Comparison of ENCODE assay signal across 26 mouse cellular contexts in genomic region chr12:106890319-106890718, GRCm38 (mm10).
DNase-seq lines count a peak whose midpoint lies in the region; ATAC-seq lines count a peak whose summit lies in the region.
"Had no signal": no experiment of that assay in that cellular context is flagged by ENCODE, and none has a peak within 500 bp of the region (broad histone marks: within the 10 kb centered on the region; RNA-seq: fewer than 3 reads in every experiment).

No protein-coding gene starts in this region.

- H3K4me2 ChIP-seq in embryonic facial prominence, embryonic 14.5 days (ENCODE audit: low read depth, low read length), result no peak overlapping the region
- H3K4me2 ChIP-seq: heart, embryonic 13.5 days; hindbrain, embryonic 14.5 days; limb, embryonic 12.5 days; liver, embryonic 15.5 days; lung, embryonic 14.5 days had no signal

- H3K27me3 ChIP-seq in embryonic facial prominence, embryonic 14.5 days (replicated peaks; ENCODE audit: control insufficient read depth, insufficient read depth, low read length), result no peaks in the 10 kb centered on the region
- H3K27me3 ChIP-seq: heart, embryonic 13.5 days; limb, embryonic 12.5 days; liver, embryonic 15.5 days had no signal

- H3K36me3 ChIP-seq in embryonic facial prominence, embryonic 14.5 days (ENCODE audit: control insufficient read depth, insufficient read depth, low read length), result no peaks in the 10 kb centered on the region
- H3K36me3 ChIP-seq: heart, embryonic 13.5 days; limb, embryonic 12.5 days; liver, embryonic 15.5 days had no signal

- no peak for ATAC-seq in embryonic facial prominence, embryonic 14.5 days (ENCODE audit: low read depth)
- ATAC-seq: forebrain, postnatal 0 days; intestine, postnatal 0 days; midbrain, embryonic 16.5 days had no signal

- no peaks in the 10 kb centered on the region for H3K9me3 ChIP-seq in embryonic facial prominence, embryonic 14.5 days (ENCODE audit: control insufficient read depth, low read length)
- H3K9me3 ChIP-seq: heart, embryonic 13.5 days; limb, embryonic 12.5 days; liver, embryonic 15.5 days had no signal

- peak; percentile 13 to 58 for DNase-seq in frontal cortex, adult 2 months (ENCODE audit: extremely low spot score in 1 of 2, low spot score in 1 of 2)
- DNase-seq in frontal cortex, postnatal 25 days (ENCODE audit: low spot score in 2 of 2), result no peak
- DNase-seq in right cerebral cortex, adult 18-20 months, result peak; percentile 60
- DNase-seq in right cerebral cortex, postnatal 10 days (ENCODE audit: low spot score in 2 of 2), result no peak
- DNase-seq in embryonic facial prominence, embryonic 14.5 days (ENCODE audit: low spot score), result no peak
- DNase-seq in telencephalon, adult 2 months (ENCODE audit: low read depth, low spot score), result peak; percentile 36
- DNase-seq in adrenal gland, adult (ENCODE audit: inconsistent age in 2 of 2, low spot score in 1 of 2), result no peak
- DNase-seq: adrenal gland, postnatal 25 days; cerebellum, adult 18-20 months; cerebellum, postnatal 10 days; forebrain, postnatal 0 days; gastrocnemius, postnatal 10 days; heart, postnatal 10 days; kidney, adult 9 months; kidney, postnatal 10 days; layer of hippocampus, adult 9-11 months; lung, embryonic 14.5 days; lung, postnatal 14 days had no signal

- peaks cover 16% of the 10 kb centered on the region for H3K4me1 ChIP-seq in embryonic facial prominence, embryonic 14.5 days (ENCODE audit: control insufficient read depth, insufficient read depth, low read length)
- H3K4me1 ChIP-seq: heart, embryonic 13.5 days; liver, embryonic 15.5 days had no signal

- 55% methylated on average over 6 of the region's 6 CpGs for WGBS in embryonic facial prominence, embryonic 14.5 days

- peak overlapping the region; percentile 30; the same call in 1 of the 2 replicates for H3K27ac ChIP-seq in embryonic facial prominence, embryonic 14.5 days (replicated peaks; ENCODE audit: low read depth, low read length)
- H3K27ac ChIP-seq: heart, embryonic 13.5 days; hindbrain, embryonic 14.5 days; left cerebral cortex, adult 2 months; limb, embryonic 12.5 days; liver, embryonic 15.5 days; stomach, postnatal 0 days had no signal

- no peak overlapping the region for H3K4me3 ChIP-seq in embryonic facial prominence, embryonic 14.5 days (ENCODE audit: low read depth, low read length)
- H3K4me3 ChIP-seq: heart, embryonic 13.5 days; left cerebral cortex, adult 2 months; limb, embryonic 12.5 days; liver, embryonic 15.5 days had no signal

- H3K9ac ChIP-seq in embryonic facial prominence, embryonic 14.5 days (ENCODE audit: low read depth, low read length), result no peak overlapping the region
- H3K9ac ChIP-seq: forebrain, postnatal 0 days; heart, embryonic 13.5 days; hindbrain, embryonic 14.5 days; limb, embryonic 12.5 days; liver, embryonic 15.5 days; lung, embryonic 14.5 days had no signal

Comparison
In these comparisons a context has a peak if more than half of its experiments do, and no peak if none do; other contexts are left out.
1. DNase-seq: peak in frontal cortex, adult 2 months (2 of 2), right cerebral cortex, adult 18-20 months (single experiment) and telencephalon, adult 2 months (single experiment); none in frontal cortex, postnatal 25 days (0 of 2), right cerebral cortex, postnatal 10 days (0 of 2), embryonic facial prominence, embryonic 14.5 days (single experiment) and adrenal gland, adult (0 of 2).